Mouse (Mus musculus) midbrain, embryonic 11.5 days (tissue): Measurements from ENCODE around the gene Megf11. TPM values are rescaled to one million over a fixed set of nuclear protein-coding genes. Genes with fewer than 3 reads are reported as not detected.

Experiments
- ATAC-seq: fragments of 200-750 bp; cut with Nextera tagmentation; 2 replicates; pipeline ENCODE4 v1.8.0; 2017; ENCODE audit warnings: moderate TSS enrichment, moderate library complexity; ENCODE audit not compliant: low FRiP score
- DNase-seq: peaks from one replicate; pipeline ENCODE4 v3.0.0; 2015; ENCODE audit warnings: low spot score; ENCODE audit errors: missing footprints
- H3K27ac ChIP-seq: fragments of 300-500 bp; sonication (generic); 2 replicates; pipeline ENCODE4 v1.5.1; 2014; ENCODE audit warnings: low read depth, low read length
- H3K27me3 ChIP-seq: fragments of 300-500 bp; sonication (generic); 2 replicates; pipeline ENCODE4 v1.6.1; 2014; ENCODE audit warnings: mild to moderate bottlenecking, low read length, moderate library complexity, mixed read lengths; ENCODE audit not compliant: control insufficient read depth, insufficient read depth
- H3K36me3 ChIP-seq: fragments of 300-500 bp; sonication (generic); 2 replicates; pipeline ENCODE4 v1.6.1; 2014; ENCODE audit warnings: mild to moderate bottlenecking, low read length, moderate library complexity, mixed read lengths; ENCODE audit not compliant: control insufficient read depth, insufficient read depth
- H3K4me1 ChIP-seq: fragments of 300-500 bp; sonication (generic); 2 replicates; pipeline ENCODE4 v1.6.1; 2014; ENCODE audit warnings: low read length; ENCODE audit not compliant: control insufficient read depth, insufficient read depth
- H3K4me2 ChIP-seq: fragments of 300-500 bp; sonication (generic); 2 replicates; pipeline ENCODE4 v1.6.1; 2014; ENCODE audit warnings: mild to moderate bottlenecking, moderate library complexity
- H3K4me3 ChIP-seq: fragments of 300-500 bp; sonication (generic); 2 replicates; pipeline ENCODE4 v1.5.1; 2014; ENCODE audit warnings: low read depth, low read length
- H3K9ac ChIP-seq: fragments of 300-500 bp; sonication (generic); 2 replicates; pipeline ENCODE4 v1.6.1; 2014; ENCODE audit warnings: low read length
- H3K9me3 ChIP-seq: fragments of 300-500 bp; sonication (generic); 2 replicates; pipeline ENCODE4 v1.6.1; 2016; ENCODE audit warnings: low read length; ENCODE audit not compliant: control insufficient read depth
- WGBS: fragments of 180-500 bp; shearing (Covaris S2); extraction: QIAGEN DNeasy Blood & Tissue Kit; methylation state at CpG from one replicate; pipeline ENCODE4 v1.1.7; 2014; 5-methylcytosine and 5-hydroxymethylcytosine counted together
- polyA plus RNA-seq: library from polyadenylated mRNA; unstranded; fragments of >200 nt; fragmentation: Nextera tagmentation; extraction: Ambion mirVana; gene quantifications from 2 replicates; pipeline ENCODE4 v1.2.1, GENCODE M21; 2014

Megf11 gene
- polyA plus RNA-seq, 1 experiment from 2014 or later, result 3.1 TPM

DNA sequence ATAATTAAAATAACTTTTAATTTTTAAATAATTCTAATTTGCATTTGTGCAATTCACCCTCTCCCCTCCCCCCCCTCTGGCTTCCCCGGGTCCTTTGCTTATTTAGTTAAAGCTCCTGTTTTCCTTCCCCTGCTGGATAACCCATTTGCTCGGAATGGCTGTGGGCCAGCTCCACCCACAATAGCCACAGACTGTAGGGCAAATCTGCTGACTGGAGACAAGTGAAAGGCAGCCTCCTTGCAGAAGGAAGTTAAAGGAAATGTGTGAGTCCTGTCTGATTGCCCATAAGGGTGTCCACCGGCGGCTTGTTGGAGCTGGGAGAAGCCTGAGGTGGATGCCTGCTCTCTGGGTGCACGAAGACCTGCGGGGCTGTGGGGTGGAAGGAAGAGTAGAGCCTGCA lies 62.1 kb downstream of the Megf11 start:
- H3K9me3 ChIP-seq, result no peaks in the 10 kb centered on the region
- H3K4me3 ChIP-seq, result no peak overlapping the region
- DNase-seq, result no peak
- peak overlapping the region; percentile 30; the same call in 1 of the 2 replicates for H3K9ac ChIP-seq
- H3K4me1 ChIP-seq, result peaks cover 10% of the 10 kb centered on the region
- 56% methylated on average over 6 of the region's 6 CpGs for WGBS
- ATAC-seq, result no peak
- H3K27ac ChIP-seq, result no peak overlapping the region
- H3K36me3 ChIP-seq, result no peaks in the 10 kb centered on the region
- H3K4me2 ChIP-seq, result no peak overlapping the region
- no peaks in the 10 kb centered on the region for H3K27me3 ChIP-seq

DNA sequence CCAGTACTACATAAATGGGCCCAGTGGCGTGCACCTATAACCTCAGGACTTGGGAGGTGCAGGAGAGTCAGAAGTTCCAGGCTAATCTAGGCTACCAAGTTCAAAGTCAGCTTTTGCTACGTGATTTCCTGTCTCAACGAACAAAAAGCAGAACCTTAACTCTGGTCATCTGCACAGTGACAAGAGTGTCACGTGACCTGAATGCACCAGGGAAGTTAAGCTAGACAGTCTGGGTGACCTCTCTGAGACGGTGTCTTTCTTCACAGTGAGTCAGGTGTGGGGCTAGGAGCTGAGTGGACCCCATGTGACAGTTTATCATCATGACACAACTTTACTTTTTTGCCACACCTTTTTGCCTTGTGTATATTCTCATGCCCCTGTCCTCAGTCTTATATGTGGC lies 67.3 kb downstream of the Megf11 start:
- H3K4me3 ChIP-seq, result no peak overlapping the region
- H3K4me2 ChIP-seq, result no peak overlapping the region
- no peaks in the 10 kb centered on the region for H3K36me3 ChIP-seq
- H3K27me3 ChIP-seq, result no peaks in the 10 kb centered on the region
- peaks cover 7% of the 10 kb centered on the region for H3K4me1 ChIP-seq
- DNase-seq, result peak; percentile 69
- 82% methylated on average over 5 of the region's 5 CpGs for WGBS
- ATAC-seq, result no peak
- no peak overlapping the region for H3K9ac ChIP-seq
- H3K27ac ChIP-seq, result no peak overlapping the region
- no peaks in the 10 kb centered on the region for H3K9me3 ChIP-seq

DNA sequence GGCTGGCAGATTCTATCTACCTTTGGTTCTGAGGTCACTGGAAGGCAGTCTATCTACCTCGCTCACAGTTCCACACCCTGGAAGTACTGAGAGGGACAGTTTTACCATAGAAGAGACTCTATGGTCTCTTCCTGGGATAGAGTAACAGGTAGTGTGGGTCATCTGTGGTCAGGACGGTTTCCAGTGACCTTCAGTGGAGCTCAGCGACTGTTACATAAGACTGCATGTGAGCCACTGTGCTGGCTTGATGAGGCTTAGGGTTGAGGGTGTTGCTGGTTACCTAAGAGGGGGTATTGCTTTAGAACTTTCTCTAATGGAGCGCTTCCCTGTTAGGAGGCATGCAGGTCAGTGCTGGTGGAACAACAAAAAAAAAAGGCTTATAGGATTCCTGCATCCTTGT lies 68.8 kb downstream of the Megf11 start:
- no peaks in the 10 kb centered on the region for H3K27me3 ChIP-seq
- ATAC-seq (no peak), DNase-seq (peak; percentile 65)
- no peak overlapping the region for H3K9ac ChIP-seq
- H3K9me3 ChIP-seq, result no peaks in the 10 kb centered on the region
- peaks cover 6% of the 10 kb centered on the region for H3K4me1 ChIP-seq
- no peak overlapping the region for H3K4me3 ChIP-seq
- H3K4me2 ChIP-seq, result no peak overlapping the region
- 88% methylated on average over 4 of the region's 4 CpGs for WGBS
- H3K36me3 ChIP-seq, result no peaks in the 10 kb centered on the region
- H3K27ac ChIP-seq, result no peak overlapping the region

DNA sequence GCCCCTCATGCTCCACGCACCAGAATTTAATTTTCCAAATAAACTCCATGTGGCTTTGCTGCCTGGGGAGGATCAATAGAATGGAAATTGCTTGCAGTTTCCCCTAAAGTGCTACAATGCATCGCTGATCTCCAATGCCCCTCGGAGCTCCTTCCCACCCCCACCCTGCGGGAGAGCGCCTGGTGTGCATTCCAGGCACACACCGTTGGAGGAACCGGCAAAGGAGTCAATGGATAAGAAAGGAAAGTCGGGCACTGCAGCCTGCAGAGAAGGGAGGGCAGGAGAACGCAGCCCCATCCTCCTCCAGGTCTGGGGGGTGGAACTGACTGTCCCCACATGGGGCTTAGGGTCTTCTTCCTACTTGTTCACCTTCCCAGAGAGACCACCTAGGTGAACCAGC lies 70.5 kb downstream of the Megf11 start:
- no peak overlapping the region for H3K27ac ChIP-seq
- no peaks in the 10 kb centered on the region for H3K36me3 ChIP-seq
- ATAC-seq (0 out of 2 replicates have a peak, but pooled peaks have one; percentile 14), DNase-seq (peak; percentile 83)
- H3K4me3 ChIP-seq, result no peak overlapping the region
- no peak overlapping the region for H3K4me2 ChIP-seq
- peaks cover 6% of the 10 kb centered on the region for H3K4me1 ChIP-seq
- H3K27me3 ChIP-seq, result no peaks in the 10 kb centered on the region
- H3K9ac ChIP-seq, result no peak overlapping the region
- no peaks in the 10 kb centered on the region for H3K9me3 ChIP-seq
- under 1% methylated on average over 9 of the region's 9 CpGs for WGBS

- WGBS, result 85% methylated on average over 7 of the region's 7 CpGs
- Histone ChIP-seq H3K4me2 (no peak overlapping the region), H3K27me3 (no peaks in the 10 kb centered on the region), H3K27ac (no peak overlapping the region), H3K36me3 (no peaks in the 10 kb centered on the region), H3K9ac (no peak overlapping the region), H3K4me3 (no peak overlapping the region), H3K9me3 (no peaks in the 10 kb centered on the region), H3K4me1 (peaks cover 6% of the 10 kb centered on the region)
- DNase-seq, result no peak
- no peak for ATAC-seq
Measured at GRCm38 (mm10) chr9:64457596-64457995, 72.2 kb downstream of the Megf11 start.

GRCm38 (mm10) chr9:64461568-64462308 lies 76.3 kb downstream of the Megf11 start:
- no peak for ATAC-seq
- H3K4me2 ChIP-seq, result no peak overlapping the region
- 84% methylated on average over 16 of the region's 16 CpGs for whole genome bisulfite sequencing

GRCm38 (mm10) chr9:64462870-64463269 lies 77.4 kb downstream of the Megf11 start:
- no peak for ATAC-seq

More at GRCm38 (mm10) chr9:64461568-64462308, 76.3 kb downstream of the Megf11 start:
- Histone ChIP-seq H3K9me3 (no peaks in the 10 kb centered on the region), H3K27me3 (no peaks in the 10 kb centered on the region), H3K4me1 (no peaks in the 10 kb centered on the region; the same call in 1 of the 2 replicates), H3K9ac (no peak overlapping the region), H3K36me3 (no peaks in the 10 kb centered on the region), H3K27ac (no peak overlapping the region), H3K4me3 (no peak overlapping the region)
- no peak for DNase-seq

GRCm38 (mm10) chr9:64466090-64466489 lies 80.7 kb downstream of the Megf11 start:
- Histone ChIP-seq H3K27ac (no peak overlapping the region), H3K27me3 (no peaks in the 10 kb centered on the region), H3K4me2 (no peak overlapping the region), H3K36me3 (no peaks in the 10 kb centered on the region), H3K4me1 (no peaks in the 10 kb centered on the region; the same call in 1 of the 2 replicates), H3K9me3 (no peaks in the 10 kb centered on the region), H3K9ac (no peak overlapping the region), H3K4me3 (no peak overlapping the region)
- 73% methylated on average over 8 of the region's 8 CpGs for WGBS
- no peak for DNase-seq
- ATAC-seq, result no peak

More at GRCm38 (mm10) chr9:64462870-64463269, 77.4 kb downstream of the Megf11 start:
- Histone ChIP-seq H3K4me2 (no peak overlapping the region), H3K9me3 (no peaks in the 10 kb centered on the region), H3K27me3 (no peaks in the 10 kb centered on the region), H3K4me3 (no peak overlapping the region), H3K4me1 (no peaks in the 10 kb centered on the region; the same call in 1 of the 2 replicates), H3K36me3 (no peaks in the 10 kb centered on the region), H3K9ac (no peak overlapping the region), H3K27ac (no peak overlapping the region)
- DNase-seq, result no peak

- Histone ChIP-seq H3K4me1 (no peaks in the 10 kb centered on the region; the same call in 1 of the 2 replicates), H3K27me3 (no peaks in the 10 kb centered on the region), H3K4me3 (no peak overlapping the region), H3K4me2 (no peak overlapping the region), H3K9ac (no peak overlapping the region), H3K36me3 (no peaks in the 10 kb centered on the region), H3K27ac (no peak overlapping the region), H3K9me3 (no peaks in the 10 kb centered on the region)
- WGBS, result 45% methylated on average over 4 of the region's 4 CpGs
- DNase-seq, result no peak
- no peak for ATAC-seq
Measured at GRCm38 (mm10) chr9:64466564-64466963, 81.1 kb downstream of the Megf11 start.
